Mouse (Mus musculus) naive thymus-derived CD4-positive, alpha-beta T cell, adult 2 months (primary cell): ENCODE data around the gene Rap1gap.

Experiments
- DNase-seq: peaks from one replicate; pipeline ENCODE4 v3.0.0-alpha.2; 2011; ENCODE audit warnings: low read depth

Rap1gap gene

GRCm38 (mm10) chr4:137744433-137744918, 80.0 kb downstream of the Rap1gap start:
- DNase-seq: peak; percentile 26

DNA sequence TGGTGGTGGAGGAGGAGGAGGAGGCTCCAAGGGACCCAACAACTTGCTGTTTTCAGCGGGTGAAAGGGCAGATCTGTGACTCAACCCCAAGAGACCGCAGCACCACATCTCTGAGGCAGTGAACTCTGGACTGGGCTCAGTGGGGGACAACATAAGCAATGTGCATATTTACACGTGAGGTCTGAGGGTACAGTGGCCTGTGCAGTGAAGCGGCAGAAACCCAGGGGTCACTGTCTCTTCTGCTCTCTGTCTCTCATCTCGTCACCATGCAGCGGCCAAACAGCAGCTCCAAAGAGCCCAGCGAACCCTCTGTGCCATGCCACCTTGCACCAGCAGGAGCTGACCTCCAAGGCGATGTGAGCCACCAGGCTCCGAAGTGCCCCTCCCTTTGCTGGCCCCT, 82.6 kb downstream of the Rap1gap start:
- DNase-seq: no peak

DNA sequence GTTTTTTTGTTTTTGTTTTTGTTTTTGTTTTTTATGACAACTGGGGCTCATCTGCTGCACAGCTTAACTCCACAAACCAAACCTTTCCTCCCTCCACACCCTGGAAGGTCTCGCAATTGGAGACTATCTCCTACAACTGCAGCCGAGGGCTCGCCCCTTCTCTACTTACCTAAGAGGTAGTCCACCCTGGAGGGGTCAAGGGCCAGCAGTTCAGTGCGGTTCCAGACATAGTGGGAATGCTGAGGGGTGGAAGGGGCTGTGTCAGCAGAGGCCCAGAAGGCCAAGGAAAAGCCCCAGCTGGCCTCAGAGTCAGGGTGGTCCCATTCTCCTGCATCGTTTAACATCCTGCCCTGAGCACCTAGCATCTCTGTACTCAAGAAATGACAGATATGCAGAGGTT, 83.1 kb downstream of the Rap1gap start:
- DNase-seq: no peak

- no peak for DNase-seq
Measured at GRCm38 (mm10) chr4:137748726-137749125, 84.2 kb downstream of the Rap1gap start.

DNA sequence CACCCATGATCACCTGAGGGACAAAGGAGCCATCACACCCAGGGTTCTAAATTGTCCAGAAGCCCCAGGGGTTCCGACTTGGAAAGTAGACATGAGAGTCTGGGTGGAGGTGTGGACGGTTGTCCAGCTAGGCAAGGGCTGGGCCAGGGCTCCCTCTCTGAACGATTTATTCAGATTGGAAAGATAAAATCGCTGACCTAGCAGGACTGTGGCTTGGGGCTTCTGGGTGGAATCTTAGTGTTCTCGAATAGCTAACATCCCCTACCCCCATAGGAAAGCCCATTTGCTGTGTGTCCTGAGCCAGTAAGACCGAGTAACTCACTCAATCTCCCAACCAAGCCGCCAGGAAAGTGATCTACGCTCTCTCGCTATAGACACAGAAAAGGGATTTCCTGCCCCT, 85.2 kb downstream of the Rap1gap start:
- DNase-seq: no peak

DNA sequence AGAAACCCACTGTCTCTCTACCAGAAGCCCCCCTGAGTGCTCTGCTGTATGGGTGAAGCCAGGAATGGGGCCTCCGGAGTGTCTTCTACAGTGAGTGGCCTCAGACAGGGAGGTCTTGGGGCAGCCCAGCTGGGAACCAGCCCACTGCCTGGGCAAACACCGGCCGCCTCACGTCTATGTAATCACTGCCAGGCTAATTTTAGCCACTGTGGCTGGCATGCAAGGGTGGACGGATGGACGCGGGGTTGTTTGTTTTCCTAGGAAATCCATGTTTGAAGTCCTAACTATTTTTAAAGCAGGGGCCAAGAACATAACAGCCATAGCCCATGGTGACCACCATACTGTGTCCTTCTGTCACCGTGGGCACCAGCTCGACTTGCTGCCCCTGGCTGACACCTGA, 85.6 kb downstream of the Rap1gap start:
- DNase-seq: no peak

DNA sequence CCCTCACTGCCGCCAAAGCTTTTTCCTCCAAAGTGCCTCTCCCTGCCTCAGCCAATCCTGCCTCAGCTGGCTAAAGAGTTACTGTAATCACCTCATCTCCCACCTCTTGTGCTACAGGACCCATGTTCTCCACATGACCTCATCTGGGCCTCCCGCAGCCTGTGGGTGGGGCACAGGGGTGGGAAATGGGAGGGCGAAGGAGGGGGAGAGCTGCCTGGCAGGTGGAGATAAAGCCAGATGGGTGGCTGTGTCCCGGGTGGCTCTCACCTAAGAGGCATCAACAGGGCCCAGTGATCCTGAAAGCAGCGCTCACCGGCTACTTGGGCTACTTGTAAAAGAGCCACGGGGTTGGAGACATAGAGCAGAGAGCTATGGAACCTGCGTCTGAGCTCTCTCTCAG, 86.8 kb downstream of the Rap1gap start:
- no peak for DNase-seq

GRCm38 (mm10) chr4:137751717-137752116, 87.2 kb downstream of the Rap1gap start:
- DNase-seq: no peak

DNA sequence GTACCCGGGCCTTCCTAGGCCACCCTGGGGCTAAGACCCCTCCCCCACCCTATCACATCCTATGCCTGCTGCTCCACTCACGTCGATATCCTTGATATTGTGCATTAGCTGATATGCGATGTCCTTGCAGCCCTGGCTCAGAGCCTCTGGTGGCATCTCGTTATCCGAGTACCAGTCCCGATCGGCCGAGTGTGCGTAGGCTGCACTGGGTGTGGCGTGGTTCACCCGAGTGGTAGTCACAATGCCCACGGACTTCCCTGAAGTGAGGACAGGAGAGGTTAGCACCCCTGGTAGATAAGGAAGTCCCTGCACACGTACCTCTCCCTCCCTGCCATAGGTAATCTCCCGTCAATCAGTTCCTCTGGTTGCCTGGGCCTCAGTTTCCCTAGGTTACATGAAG, 87.9 kb downstream of the Rap1gap start:
- no peak for DNase-seq

DNA sequence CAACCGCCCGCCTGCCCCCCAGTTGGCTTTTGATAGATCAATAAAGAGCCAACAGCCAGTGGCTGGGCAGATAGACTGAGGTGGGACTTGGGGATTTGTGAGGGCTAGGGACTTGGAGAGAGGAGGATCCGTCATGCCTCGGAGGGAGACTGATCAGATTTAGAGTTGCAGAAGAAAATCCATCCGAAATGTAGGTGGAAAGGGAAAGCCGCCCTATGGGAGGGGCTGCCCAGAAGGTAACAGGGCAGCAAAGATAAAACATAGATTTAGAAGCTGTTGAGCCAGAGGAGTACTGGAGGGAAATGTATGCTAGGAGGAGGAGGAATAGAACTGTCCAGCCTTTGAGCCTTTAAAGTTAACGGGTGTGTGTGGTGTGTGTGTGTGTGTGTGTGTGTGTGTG, 88.7 kb downstream of the Rap1gap start:
- DNase-seq: no peak

DNA sequence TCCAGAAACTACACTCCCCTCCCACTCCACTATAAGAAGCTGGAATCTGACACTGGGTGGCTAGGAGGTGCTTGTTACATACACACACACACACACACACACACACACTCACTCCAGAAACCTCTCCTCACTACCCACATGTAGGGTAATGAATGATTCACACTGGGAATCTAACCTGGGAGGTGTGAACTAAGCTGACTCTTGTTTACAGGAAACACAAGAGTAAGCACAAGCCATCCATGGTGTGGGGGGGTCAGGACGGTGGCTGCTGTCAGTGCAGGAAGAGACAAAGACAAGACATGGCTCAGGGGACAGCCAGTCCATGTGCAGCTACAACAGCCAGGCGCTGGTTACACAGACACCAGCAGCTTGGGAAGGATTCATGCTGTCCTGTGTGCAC, 89.9 kb downstream of the Rap1gap start:
- no peak for DNase-seq

DNA sequence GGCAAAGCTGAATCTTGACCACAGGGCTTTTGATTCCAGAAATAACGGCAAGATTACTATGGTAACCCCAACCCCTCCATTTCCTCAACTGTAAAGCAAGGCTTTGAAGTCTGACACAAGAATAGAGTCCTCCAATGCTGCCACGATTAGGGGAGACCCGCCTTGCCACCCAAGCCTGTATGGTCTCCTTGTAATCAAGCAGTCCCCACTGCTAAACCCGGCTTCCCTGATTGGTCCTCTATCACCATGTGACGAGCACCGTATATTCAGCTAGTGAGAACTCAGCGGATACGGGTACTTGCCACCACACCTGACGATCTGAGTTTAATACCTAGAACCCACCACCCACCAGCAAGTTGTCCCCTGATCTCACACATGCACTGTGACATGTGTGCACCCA, 98.4 kb downstream of the Rap1gap start:
- peak; percentile 9 for DNase-seq

GRCm38 (mm10) chr4:137763920-137764495, 99.5 kb downstream of the Rap1gap start:
- peak; percentile 21 for DNase-seq

DNA sequence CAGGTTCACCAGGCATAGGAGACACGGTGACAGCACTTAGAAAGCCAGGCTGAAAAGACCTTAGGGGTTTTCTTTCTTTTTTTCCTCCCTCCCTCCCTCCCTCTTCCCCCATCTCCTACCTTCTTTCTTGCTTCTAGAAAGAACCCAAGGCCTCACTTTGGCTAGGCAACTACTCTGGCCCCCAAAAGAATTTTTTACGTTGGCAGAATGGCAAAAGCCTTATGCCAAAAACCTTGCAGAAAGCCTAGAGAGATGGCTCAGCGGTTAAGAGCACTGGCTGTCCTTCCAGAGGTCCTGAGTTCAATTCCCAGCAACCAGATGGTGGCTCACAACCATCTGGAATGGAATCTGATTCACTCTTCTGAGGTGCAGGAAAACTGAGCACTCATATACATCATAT, 100.1 kb downstream of the Rap1gap start:
- no peak for DNase-seq

GRCm38 (mm10) chr4:137765554-137765971, 101.0 kb downstream of the Rap1gap start:
- DNase-seq: no peak

DNA sequence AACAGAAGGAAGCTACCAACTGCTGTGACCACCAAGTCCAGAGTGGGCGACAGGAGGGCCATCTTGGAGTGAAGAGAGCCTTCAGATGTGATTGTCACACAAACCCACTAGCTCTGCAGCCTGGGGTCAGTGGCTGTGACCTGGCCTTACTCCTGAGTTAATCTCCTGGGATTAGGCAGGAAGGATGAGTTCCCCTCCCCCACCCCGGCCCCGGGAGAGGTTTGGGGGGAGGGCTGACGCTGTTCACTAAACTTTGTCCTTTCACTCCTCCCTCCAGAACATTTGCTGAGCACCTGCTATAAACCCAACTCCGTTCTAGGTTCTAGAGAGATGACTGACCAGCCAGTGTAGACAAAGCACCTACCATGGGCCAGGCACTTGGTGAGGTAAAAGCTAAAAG, 101.8 kb downstream of the Rap1gap start:
- no peak for DNase-seq

DNA sequence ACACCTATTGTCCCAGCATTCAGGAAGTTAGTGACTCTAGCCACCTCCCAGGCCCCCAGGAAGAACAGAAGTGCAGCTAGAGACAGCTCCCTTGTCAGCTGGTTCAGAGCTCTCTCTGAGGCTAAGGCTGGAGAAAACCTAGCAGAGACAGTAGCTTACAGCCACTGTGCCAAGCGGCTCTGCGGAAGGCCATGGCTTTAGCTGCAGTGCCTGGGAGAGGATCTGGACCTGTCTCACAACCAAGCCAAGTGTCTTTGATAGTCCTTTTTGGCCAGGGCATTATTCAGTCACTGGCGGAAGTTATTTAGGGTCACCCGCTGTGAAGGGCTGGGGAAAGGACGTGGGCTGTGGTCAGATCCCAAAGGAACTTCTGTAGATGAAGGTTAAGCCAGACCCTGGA, 103.9 kb downstream of the Rap1gap start:
- no peak for DNase-seq

GRCm38 (mm10) chr4:137768831-137769230, 104.3 kb downstream of the Rap1gap start:
- DNase-seq: no peak

DNA sequence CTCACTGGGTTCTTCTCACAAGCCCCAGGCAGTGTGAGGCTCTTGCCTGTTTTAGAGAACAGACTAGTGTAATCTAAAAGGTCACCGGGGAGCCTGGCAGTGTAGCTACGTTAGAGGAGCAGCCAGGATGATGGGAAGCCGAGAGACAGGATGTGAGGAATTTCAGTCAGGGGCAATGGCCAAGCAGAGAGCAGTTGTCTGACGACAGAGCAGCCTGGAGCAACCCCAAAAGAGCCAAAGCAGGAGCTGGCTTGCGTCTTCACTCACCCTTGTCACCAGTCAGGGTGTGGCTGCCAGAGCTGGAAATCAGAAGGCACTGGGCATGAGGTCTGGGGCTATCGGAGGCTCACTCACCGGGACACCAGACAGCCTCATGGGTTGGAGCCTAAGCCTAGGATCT, 105.1 kb downstream of the Rap1gap start:
- no peak for DNase-seq

DNA sequence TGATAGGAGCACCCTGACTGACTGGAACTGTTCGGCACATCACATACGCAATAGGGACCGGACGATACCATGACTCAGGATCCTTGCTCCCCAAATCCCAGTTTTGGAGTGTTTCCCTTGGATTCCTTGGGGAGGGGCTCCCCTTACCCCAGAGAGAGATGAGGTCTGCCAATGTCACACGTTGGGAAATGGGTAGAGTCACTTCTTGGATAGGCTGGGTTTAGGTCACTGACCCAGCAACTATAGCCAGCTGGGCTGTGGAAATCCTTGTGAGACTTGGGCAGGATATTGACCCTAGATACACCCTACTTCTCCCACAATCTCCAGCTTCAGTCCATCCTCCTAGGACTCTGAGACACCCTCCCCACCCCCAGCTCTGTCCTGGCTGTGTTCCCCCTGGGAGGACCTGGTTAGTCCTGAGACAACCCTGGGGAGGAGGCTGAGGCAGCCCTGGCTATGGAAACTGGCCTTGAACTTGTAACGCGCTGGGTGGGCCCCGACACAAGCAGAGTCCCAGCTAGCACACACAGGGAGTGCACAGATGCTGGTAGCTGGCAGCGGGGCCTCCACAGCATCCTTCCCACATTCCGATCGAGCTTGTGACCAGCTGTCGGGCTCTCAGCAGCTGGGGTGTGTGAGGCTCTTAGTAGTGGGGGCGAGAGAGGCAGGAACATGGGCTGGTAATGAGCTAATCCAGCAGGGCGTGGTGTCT, 106.5 kb downstream of the Rap1gap start:
- no peak for DNase-seq

- no peak for DNase-seq
Measured at GRCm38 (mm10) chr4:137771749-137772148, 107.2 kb downstream of the Rap1gap start.

- no peak for DNase-seq
Measured at GRCm38 (mm10) chr4:137772438-137773056, 108.0 kb downstream of the Rap1gap start.

DNA sequence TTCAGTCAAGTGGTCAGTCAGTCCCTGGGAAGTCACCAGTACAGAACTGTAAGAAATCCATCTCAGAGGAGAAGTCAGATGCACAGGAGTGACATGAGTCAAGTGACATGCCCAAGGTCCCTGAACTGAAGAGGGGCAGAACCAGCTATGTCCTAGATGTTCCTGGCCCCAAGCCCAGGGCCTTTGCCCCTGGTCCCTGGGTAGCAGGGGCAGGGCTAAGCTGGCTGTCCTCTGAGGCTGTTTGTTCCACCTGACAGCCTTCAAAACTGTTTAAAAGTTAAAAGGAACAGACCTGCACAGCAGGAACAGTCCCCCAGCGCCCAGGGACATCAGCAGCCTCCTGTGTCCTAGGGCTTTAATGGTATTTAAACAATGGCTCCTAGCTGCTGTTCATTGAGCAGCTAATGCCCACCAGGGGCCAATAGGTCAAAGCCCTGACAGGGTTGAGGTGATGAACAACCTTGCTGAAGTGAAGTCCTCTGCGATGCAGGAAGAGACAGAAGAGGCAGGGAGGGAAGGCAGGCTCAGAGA, 108.9 kb downstream of the Rap1gap start:
- DNase-seq: no peak
